Mouse (Mus musculus): Measurements from ENCODE around the gene Twist1.

The Twist1 gene

DNA sequence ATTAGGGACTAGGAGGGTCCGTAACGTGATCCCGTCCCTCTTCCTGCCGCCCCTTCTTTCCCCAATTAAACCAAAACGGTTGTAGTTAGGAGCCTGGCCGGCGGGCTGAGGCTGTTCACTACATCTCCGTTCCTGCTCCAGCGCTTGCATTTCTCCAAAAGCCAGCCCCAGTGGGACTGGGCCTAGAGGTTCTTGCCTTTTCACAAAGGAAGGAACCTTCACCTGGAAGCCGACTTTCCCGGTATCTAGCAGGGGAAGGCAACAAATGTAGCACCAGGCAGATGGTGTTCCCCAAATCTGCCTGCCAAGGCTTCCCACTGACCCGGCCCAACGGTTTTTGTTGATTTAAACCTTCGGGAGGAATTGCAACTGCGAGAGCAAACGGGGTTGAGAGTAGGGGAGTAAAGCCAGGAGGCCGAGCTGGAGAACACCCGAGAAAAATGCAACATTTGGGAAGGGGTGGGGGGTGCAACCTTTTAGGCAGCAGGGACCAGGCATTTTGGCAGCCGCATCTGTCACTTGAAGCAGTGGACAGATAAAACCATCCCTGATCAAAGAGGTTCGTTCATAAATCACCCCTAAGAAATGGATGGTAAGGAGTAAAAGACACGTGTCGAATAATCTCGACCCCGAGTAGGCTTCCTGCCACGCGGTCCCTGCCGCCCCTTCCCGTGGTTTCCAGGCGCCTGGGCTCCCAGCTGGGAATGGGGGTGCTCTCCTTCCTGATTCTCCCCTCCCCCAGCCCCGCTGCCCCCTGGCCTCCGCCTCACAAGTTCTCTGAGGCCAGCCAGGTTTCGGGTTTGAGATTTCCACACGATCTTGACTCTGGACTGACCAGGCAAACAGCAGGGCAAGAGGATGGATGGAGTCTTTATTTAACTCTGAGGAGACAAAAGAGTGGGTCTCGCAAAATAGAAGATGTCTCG is 9.3 kb downstream of the Twist1 start:
- DNase-seq (ENCODE audit: low spot score in 2 of 2), result no peak

GRCm38 (mm10) chr12:33967514-33967913 is 10.0 kb downstream of the Twist1 start:
- no peak for DNase-seq (ENCODE audit: low spot score in 2 of 2)

DNA sequence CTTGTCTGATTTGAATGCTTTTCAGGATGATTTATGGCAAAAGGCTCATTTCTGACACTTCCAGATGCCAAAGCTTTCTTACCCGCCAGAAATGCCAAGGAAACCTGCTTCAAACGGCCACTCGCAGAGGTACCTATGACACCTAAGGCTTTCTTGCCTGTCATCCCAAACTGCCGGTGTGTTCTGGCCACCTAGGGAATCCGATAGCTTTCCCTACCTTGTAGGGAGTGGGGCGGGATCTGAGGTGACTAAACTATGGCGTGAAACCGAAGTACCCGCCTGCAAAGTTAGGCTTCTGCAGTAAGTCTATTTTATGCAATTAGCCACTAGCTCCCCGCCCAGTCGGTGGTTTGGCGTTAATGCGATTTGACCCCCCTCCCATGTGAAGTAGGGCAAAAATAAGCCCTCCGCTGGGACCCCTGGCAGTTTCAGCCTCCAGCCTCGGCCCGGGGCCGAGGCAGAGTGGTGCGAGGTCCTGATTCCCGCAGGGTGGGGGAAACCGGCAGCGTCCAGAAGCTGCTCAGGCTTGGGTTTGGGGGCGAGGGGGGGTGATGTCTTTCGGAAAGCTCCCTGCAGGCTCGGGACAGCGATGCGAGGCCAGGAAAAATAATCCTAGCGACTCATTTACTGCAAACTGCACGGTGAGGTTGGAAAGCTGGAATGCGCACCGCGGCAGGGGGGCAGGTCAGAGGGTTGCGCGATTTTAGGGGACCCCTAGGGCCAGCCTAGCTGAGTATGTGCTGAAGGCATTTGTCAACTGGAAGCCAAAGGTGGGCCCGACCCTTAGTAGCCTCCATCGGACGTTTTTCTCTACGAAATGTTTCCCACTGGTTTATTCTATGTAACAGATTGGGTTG is 10.8 kb downstream of the Twist1 start:
- no peak for DNase-seq (ENCODE audit: low spot score in 2 of 2)

GRCm38 (mm10) chr12:33968898-33969178 is 11.4 kb downstream of the Twist1 start:
- no peak for DNase-seq (ENCODE audit: low spot score in 2 of 2)

- no peak for DNase-seq (ENCODE audit: low spot score in 2 of 2)
Observed at GRCm38 (mm10) chr12:33980159-33980558, 22.7 kb downstream of the Twist1 start.

GRCm38 (mm10) chr12:33981433-33981832 is 24.0 kb downstream of the Twist1 start:
- no peak for DNase-seq (ENCODE audit: low spot score in 2 of 2)

DNA sequence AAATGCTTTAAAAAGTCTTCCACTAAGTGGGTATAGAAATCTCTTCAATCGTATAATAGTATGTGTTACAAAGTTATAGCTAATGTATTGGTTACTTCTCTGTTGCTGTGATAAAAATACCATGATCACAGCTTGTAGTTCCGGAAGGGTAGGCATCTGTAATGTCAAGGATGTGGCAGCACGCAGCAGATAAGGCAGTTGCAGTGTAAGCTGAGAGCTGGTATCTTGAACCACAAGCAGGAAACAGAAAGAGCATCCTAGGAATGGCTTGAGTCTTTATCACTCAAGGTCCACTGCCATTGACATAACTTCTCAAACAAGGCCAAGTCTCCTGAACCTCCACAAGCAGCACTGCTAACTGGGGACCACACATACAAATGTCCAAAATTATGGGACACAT is 35.7 kb downstream of the Twist1 start:
- no peak for DNase-seq (ENCODE audit: low spot score in 2 of 2)

Data from frontal cortex, postnatal 25 days (tissue).